Mouse (Mus musculus): ENCODE measurements at regions not wholly inside any gene's neighbourhood (a gene's known extent, or its start where the extent isn't known, plus 50 kb on each side); places are given as distances from the start of the nearest gene placed in this dataset.
A peak's percentile ranks its signal among the peaks of the same experiment; 100 is the strongest.

GRCm38 (mm10) chr14:120721593-120722461 lies 189.2 kb upstream of the Ipo5 start:
- peak overlapping the region; percentile 5; the same call in 1 of the 2 replicates for H3K9ac ChIP-seq (ENCODE audit: low read length)
- H3K9me3 ChIP-seq (ENCODE audit: control insufficient read depth, low read length): no peaks in the 10 kb centered on the region
- WGBS: 58% methylated on average over 6 of the region's 6 CpGs
- H3K27me3 ChIP-seq (ENCODE audit: control insufficient read depth, insufficient read depth, low read depth, low read length): no peaks in the 10 kb centered on the region
- H3K36me3 ChIP-seq (ENCODE audit: control insufficient read depth, insufficient read depth, low read length): no peaks in the 10 kb centered on the region
- H3K27ac ChIP-seq (ENCODE audit: low read length): peak overlapping the region; percentile 94
- no peak overlapping the region for H3K4me2 ChIP-seq (ENCODE audit: low read depth, low read length)
- H3K4me3 ChIP-seq (ENCODE audit: low read length): no peak overlapping the region
- peak; percentile 10; the same call in 1 of the 2 replicates for ATAC-seq (ENCODE audit: low read depth)
- H3K4me1 ChIP-seq (replicated peaks; ENCODE audit: control insufficient read depth, insufficient read depth, low read length): peaks cover 18% of the 10 kb centered on the region

- Histone ChIP-seq H3K27ac (ENCODE audit: low read length) (peak overlapping the region; percentile 94), H3K4me1 (replicated peaks; ENCODE audit: control insufficient read depth, insufficient read depth, low read length) (peaks cover 18% of the 10 kb centered on the region), H3K36me3 (ENCODE audit: control insufficient read depth, insufficient read depth, low read length) (no peaks in the 10 kb centered on the region), H3K4me2 (ENCODE audit: low read depth, low read length) (no peak overlapping the region), H3K27me3 (ENCODE audit: control insufficient read depth, insufficient read depth, low read depth, low read length) (no peaks in the 10 kb centered on the region), H3K9ac (ENCODE audit: low read length) (no peak overlapping the region), H3K9me3 (ENCODE audit: control insufficient read depth, low read length) (no peaks in the 10 kb centered on the region), H3K4me3 (ENCODE audit: low read length) (no peak overlapping the region)
- ATAC-seq (ENCODE audit: low read depth): 0 out of 2 replicates have a peak, but pooled peaks have one; percentile 11
- WGBS: 36% methylated on average over 6 of the region's 6 CpGs
Observed at GRCm38 (mm10) chr14:120722546-120723112, 188.4 kb upstream of the Ipo5 start.

- H3K9me3 ChIP-seq (ENCODE audit: control insufficient read depth, low read length): no peaks in the 10 kb centered on the region
- WGBS: 82% methylated on average over 10 of the region's 10 CpGs
- no peaks in the 10 kb centered on the region for H3K36me3 ChIP-seq (ENCODE audit: control insufficient read depth, insufficient read depth, low read length)
- H3K9ac ChIP-seq (ENCODE audit: low read length): no peak overlapping the region
- H3K27me3 ChIP-seq (ENCODE audit: control insufficient read depth, insufficient read depth, low read depth, low read length): no peaks in the 10 kb centered on the region
- no peak overlapping the region for H3K27ac ChIP-seq (ENCODE audit: low read length)
- H3K4me2 ChIP-seq (ENCODE audit: low read depth, low read length): no peak overlapping the region
- ATAC-seq (ENCODE audit: low read depth): no peak
- peaks cover 12% of the 10 kb centered on the region; the same call in 1 of the 2 replicates for H3K4me1 ChIP-seq (replicated peaks; ENCODE audit: control insufficient read depth, insufficient read depth, low read length)
- H3K4me3 ChIP-seq (ENCODE audit: low read length): no peak overlapping the region
Observed at GRCm38 (mm10) chr14:120728107-120728506, 182.9 kb upstream of the Ipo5 start.

- Histone ChIP-seq H3K27me3 (ENCODE audit: control insufficient read depth, insufficient read depth, low read depth, low read length) (no peaks in the 10 kb centered on the region), H3K36me3 (ENCODE audit: control insufficient read depth, insufficient read depth, low read length) (no peaks in the 10 kb centered on the region), H3K4me3 (ENCODE audit: low read length) (no peak overlapping the region), H3K9ac (ENCODE audit: low read length) (no peak overlapping the region), H3K9me3 (ENCODE audit: control insufficient read depth, low read length) (no peaks in the 10 kb centered on the region), H3K4me2 (ENCODE audit: low read depth, low read length) (no peak overlapping the region), H3K27ac (ENCODE audit: low read length) (no peak overlapping the region), H3K4me1 (replicated peaks; ENCODE audit: control insufficient read depth, insufficient read depth, low read length) (peaks cover 12% of the 10 kb centered on the region; the same call in 1 of the 2 replicates)
- 27% methylated on average over 3 of the region's 3 CpGs for WGBS
- ATAC-seq (ENCODE audit: low read depth): peak; percentile 51; the same call in 1 of the 2 replicates
Observed at GRCm38 (mm10) chr14:120730226-120730625, 180.8 kb upstream of the Ipo5 start.

GRCm38 (mm10) chr14:120731679-120732281 lies 179.2 kb upstream of the Ipo5 start:
- Histone ChIP-seq H3K4me2 (ENCODE audit: low read depth, low read length) (no peak overlapping the region), H3K9ac (ENCODE audit: low read length) (no peak overlapping the region), H3K36me3 (ENCODE audit: control insufficient read depth, insufficient read depth, low read length) (no peaks in the 10 kb centered on the region), H3K9me3 (ENCODE audit: control insufficient read depth, low read length) (no peaks in the 10 kb centered on the region), H3K4me1 (replicated peaks; ENCODE audit: control insufficient read depth, insufficient read depth, low read length) (peaks cover 12% of the 10 kb centered on the region; the same call in 1 of the 2 replicates), H3K4me3 (ENCODE audit: low read length) (no peak overlapping the region), H3K27ac (ENCODE audit: low read length) (no peak overlapping the region), H3K27me3 (ENCODE audit: control insufficient read depth, insufficient read depth, low read depth, low read length) (no peaks in the 10 kb centered on the region)
- peak; percentile 42; the same call in 1 of the 2 replicates for ATAC-seq (ENCODE audit: low read depth)
- WGBS: 41% methylated on average over 7 of the region's 7 CpGs

GRCm38 (mm10) chr14:120732400-120733138 lies 178.5 kb upstream of the Ipo5 start:
- ATAC-seq (ENCODE audit: low read depth): peak; percentile 64
- no peak overlapping the region for H3K9ac ChIP-seq (ENCODE audit: low read length)

GRCm38 (mm10) chr14:120741492-120742054 lies 169.5 kb upstream of the Ipo5 start:
- Histone ChIP-seq H3K4me1 (replicated peaks; ENCODE audit: control insufficient read depth, insufficient read depth, low read length) (no peaks in the 10 kb centered on the region), H3K9ac (ENCODE audit: low read length) (no peak overlapping the region), H3K27ac (ENCODE audit: low read length) (no peak overlapping the region), H3K4me3 (ENCODE audit: low read length) (no peak overlapping the region), H3K4me2 (ENCODE audit: low read depth, low read length) (no peak overlapping the region), H3K27me3 (ENCODE audit: control insufficient read depth, insufficient read depth, low read depth, low read length) (no peaks in the 10 kb centered on the region), H3K36me3 (ENCODE audit: control insufficient read depth, insufficient read depth, low read length) (no peaks in the 10 kb centered on the region), H3K9me3 (ENCODE audit: control insufficient read depth, low read length) (no peaks in the 10 kb centered on the region)
- no peak for ATAC-seq (ENCODE audit: low read depth)
- WGBS: 70% methylated on average over 5 of the region's 5 CpGs

More at GRCm38 (mm10) chr14:120732400-120733138, 178.5 kb upstream of the Ipo5 start:
- Histone ChIP-seq H3K4me1 (replicated peaks; ENCODE audit: control insufficient read depth, insufficient read depth, low read length) (peaks cover 12% of the 10 kb centered on the region; the same call in 1 of the 2 replicates), H3K4me3 (ENCODE audit: low read length) (no peak overlapping the region), H3K9me3 (ENCODE audit: control insufficient read depth, low read length) (no peaks in the 10 kb centered on the region), H3K27me3 (ENCODE audit: control insufficient read depth, insufficient read depth, low read depth, low read length) (no peaks in the 10 kb centered on the region), H3K27ac (ENCODE audit: low read length) (no peak overlapping the region), H3K4me2 (ENCODE audit: low read depth, low read length) (no peak overlapping the region), H3K36me3 (ENCODE audit: control insufficient read depth, insufficient read depth, low read length) (no peaks in the 10 kb centered on the region)
- WGBS: 49% methylated on average over 15 of the region's 15 CpGs

- Histone ChIP-seq H3K9ac (ENCODE audit: low read length) (no peak overlapping the region), H3K4me3 (ENCODE audit: low read length) (no peak overlapping the region), H3K27ac (ENCODE audit: low read length) (no peak overlapping the region), H3K36me3 (ENCODE audit: control insufficient read depth, insufficient read depth, low read length) (no peaks in the 10 kb centered on the region), H3K4me2 (ENCODE audit: low read depth, low read length) (no peak overlapping the region), H3K9me3 (ENCODE audit: control insufficient read depth, low read length) (no peaks in the 10 kb centered on the region), H3K27me3 (ENCODE audit: control insufficient read depth, insufficient read depth, low read depth, low read length) (no peaks in the 10 kb centered on the region), H3K4me1 (replicated peaks; ENCODE audit: control insufficient read depth, insufficient read depth, low read length) (no peaks in the 10 kb centered on the region)
- 75% methylated on average over 1 of the region's 1 CpGs for WGBS
- ATAC-seq (ENCODE audit: low read depth): no peak
Observed at GRCm38 (mm10) chr14:120754011-120754410, 157.0 kb upstream of the Ipo5 start.
